Mouse (Mus musculus): Measurements from ENCODE around the gene Mmp11. TPM values are rescaled to one million over a fixed set of nuclear protein-coding genes. Genes with fewer than 3 reads are reported as not detected.

Gene Mmp11
- polyA plus RNA-seq, 2 experiments, result 1.1 to 1.5 TPM

DNA sequence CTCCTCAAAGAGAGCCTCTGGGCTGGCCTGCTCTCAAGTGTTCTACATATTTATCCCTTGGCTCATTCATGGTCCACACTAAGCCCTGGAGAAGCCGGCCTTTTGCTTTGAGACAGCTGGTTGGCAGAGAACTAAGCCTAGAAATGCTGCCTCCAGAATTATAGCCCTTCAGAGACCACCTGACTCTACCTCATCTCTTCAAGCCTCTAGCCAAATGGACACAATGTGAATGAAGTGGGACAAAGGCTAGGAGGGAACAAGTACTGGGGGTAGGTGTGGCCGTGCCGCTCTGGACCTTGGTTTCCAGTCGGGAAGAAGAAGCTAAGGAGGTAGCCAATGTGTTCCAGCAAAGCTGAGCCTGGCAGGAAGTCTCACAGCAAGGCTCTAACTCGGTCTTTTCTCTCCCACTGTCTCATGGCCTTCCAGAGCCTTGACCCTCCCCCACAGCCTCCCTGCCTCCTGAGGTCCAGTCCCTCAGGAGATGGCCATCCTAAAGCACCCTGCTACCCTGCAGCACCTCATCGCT, 38.2 kb downstream of the Mmp11 start:
- Histone ChIP-seq H3K4me2 (ENCODE audit: low read depth) (no peak overlapping the region), H3K9me3 (ENCODE audit: control insufficient read depth, low read length) (no peaks in the 10 kb centered on the region), H3K27me3 (ENCODE audit: control insufficient read depth, insufficient read depth, low read length) (no peaks in the 10 kb centered on the region), H3K4me3 (ENCODE audit: insufficient read depth in 1 of 2, low read depth in 2 of 2, low read length in 2 of 2) (no peak overlapping the region), H3K4me1 (replicated peaks; ENCODE audit: control insufficient read depth in 2 of 2, insufficient read depth in 2 of 2, low read length in 1 of 2) (no peaks in the 10 kb centered on the region), H3K9ac (replicated peaks) (no peak overlapping the region), H3K27ac (no peak overlapping the region), H3K36me3 (replicated peaks; ENCODE audit: control insufficient read depth, insufficient read depth, low read depth) (peaks cover 36% of the 10 kb centered on the region)
- no peak for ATAC-seq (ENCODE audit: insufficient read depth)
- TF ChIP-seq EP300 (IDR thresholded peaks at IDR 0.05; ENCODE audit: low read depth), result no peak
- TF ChIP-seq CTCF (IDR thresholded peaks at IDR 0.05; ENCODE audit: low read depth), result no peak
- DNase-seq (ENCODE audit: low read depth in 3 of 3, low spot score in 3 of 3), result no peak
- 82% methylated on average over 6 of the region's 6 CpGs for WGBS (ENCODE audit: insufficient replicate concordance)

DNA sequence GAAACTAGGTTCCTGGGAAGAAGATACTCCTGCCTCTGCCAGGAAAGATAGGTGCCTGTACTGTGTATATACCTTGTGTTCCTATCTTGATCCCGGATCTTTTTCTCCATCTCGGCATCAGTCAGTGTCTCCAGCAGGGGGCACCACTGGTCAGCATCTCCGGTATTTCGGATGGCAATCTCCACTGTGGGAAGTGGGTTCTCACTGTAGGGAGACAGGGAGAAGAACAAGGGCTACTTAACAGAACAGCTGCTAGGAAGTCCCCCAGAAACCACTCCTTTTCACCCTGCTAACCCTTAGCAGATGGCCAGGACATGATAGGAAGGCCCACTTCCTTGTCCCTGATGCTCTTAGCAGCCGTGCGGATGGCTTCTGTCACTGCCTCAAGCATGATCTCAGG, 38.9 kb downstream of the Mmp11 start:
- 48% methylated on average over 6 of the region's 6 CpGs for WGBS (ENCODE audit: insufficient replicate concordance)
- Histone ChIP-seq H3K27me3 (ENCODE audit: control insufficient read depth, insufficient read depth, low read length) (no peaks in the 10 kb centered on the region), H3K4me2 (ENCODE audit: low read depth) (no peak overlapping the region), H3K4me3 (ENCODE audit: insufficient read depth in 1 of 2, low read depth in 2 of 2, low read length in 2 of 2) (no peak overlapping the region), H3K9me3 (ENCODE audit: control insufficient read depth, low read length) (no peaks in the 10 kb centered on the region), H3K27ac (no peak overlapping the region), H3K9ac (replicated peaks) (no peak overlapping the region), H3K36me3 (replicated peaks; ENCODE audit: control insufficient read depth, insufficient read depth, low read depth) (peaks cover 28% of the 10 kb centered on the region), H3K4me1 (replicated peaks; ENCODE audit: control insufficient read depth in 2 of 2, insufficient read depth in 2 of 2, low read length in 1 of 2) (peaks cover 0 to 3% of the 10 kb centered on the region in 2 experiments; a peak in 1 of 4 replicates)
- DNase-seq (ENCODE audit: low read depth in 3 of 3, low spot score in 3 of 3), result peak in 1 of 3 experiments; percentile 36
- ATAC-seq (ENCODE audit: insufficient read depth), result no peak
- peak; percentile 87 for TF ChIP-seq CTCF (IDR thresholded peaks at IDR 0.05; ENCODE audit: low read depth)
- no peak for TF ChIP-seq EP300 (IDR thresholded peaks at IDR 0.05; ENCODE audit: low read depth)

DNA sequence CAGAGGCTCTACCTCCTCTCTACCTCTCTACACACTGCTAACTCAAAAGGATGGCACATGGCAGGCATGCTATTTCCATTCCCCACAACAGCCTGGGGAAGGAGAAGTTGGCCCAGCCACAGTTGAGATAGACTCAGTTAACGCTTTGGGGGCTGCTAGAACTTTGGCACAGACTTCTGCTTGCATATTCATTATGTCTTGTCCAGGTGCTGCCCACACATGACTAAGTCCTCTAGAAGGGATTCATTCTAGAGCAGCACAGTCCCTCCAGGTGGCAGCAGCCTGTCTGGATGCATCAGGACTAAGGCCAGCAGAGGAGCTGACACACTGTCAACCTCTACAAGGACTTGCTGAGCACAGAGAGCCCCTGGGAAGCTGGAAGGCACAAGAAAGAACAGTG, 40.1 kb downstream of the Mmp11 start:
- TF ChIP-seq EP300 (IDR thresholded peaks at IDR 0.05; ENCODE audit: low read depth), result no peak
- TF ChIP-seq CTCF (IDR thresholded peaks at IDR 0.05; ENCODE audit: low read depth), result no peak
- H3K4me1 ChIP-seq (replicated peaks; ENCODE audit: control insufficient read depth in 2 of 2, insufficient read depth in 2 of 2, low read length in 1 of 2), result peaks cover 0 to 3% of the 10 kb centered on the region in 2 experiments; a peak in 1 of 4 replicates
- DNase-seq (ENCODE audit: low read depth in 3 of 3, low spot score in 3 of 3) (no peak), ATAC-seq (ENCODE audit: insufficient read depth) (no peak)
- no peaks in the 10 kb centered on the region for H3K27me3 ChIP-seq (ENCODE audit: control insufficient read depth, insufficient read depth, low read length)
- 90% methylated on average over 1 of the region's 1 CpGs for WGBS (ENCODE audit: insufficient replicate concordance)
- no peak overlapping the region for H3K4me2 ChIP-seq (ENCODE audit: low read depth)
- no peak overlapping the region for H3K9ac ChIP-seq (replicated peaks)
- no peak overlapping the region for H3K4me3 ChIP-seq (ENCODE audit: insufficient read depth in 1 of 2, low read depth in 2 of 2, low read length in 2 of 2)
- H3K9me3 ChIP-seq (ENCODE audit: control insufficient read depth, low read length), result no peaks in the 10 kb centered on the region
- peaks cover 22% of the 10 kb centered on the region for H3K36me3 ChIP-seq (replicated peaks; ENCODE audit: control insufficient read depth, insufficient read depth, low read depth)
- no peak overlapping the region for H3K27ac ChIP-seq

GRCm38 (mm10) chr10:75895730-75896129, 40.6 kb downstream of the Mmp11 start:
- no peak for TF ChIP-seq CTCF (IDR thresholded peaks at IDR 0.05; ENCODE audit: low read depth)
- no peak for TF ChIP-seq EP300 (IDR thresholded peaks at IDR 0.05; ENCODE audit: low read depth)
- ATAC-seq (ENCODE audit: insufficient read depth), result no peak
- Histone ChIP-seq H3K4me3 (ENCODE audit: insufficient read depth in 1 of 2, low read depth in 2 of 2, low read length in 2 of 2) (no peak overlapping the region), H3K36me3 (replicated peaks; ENCODE audit: control insufficient read depth, insufficient read depth, low read depth) (peaks cover 22% of the 10 kb centered on the region), H3K9ac (replicated peaks) (no peak overlapping the region), H3K4me1 (replicated peaks; ENCODE audit: control insufficient read depth in 2 of 2, insufficient read depth in 2 of 2, low read length in 1 of 2) (peaks cover 0 to 3% of the 10 kb centered on the region in 2 experiments; a peak in 1 of 4 replicates), H3K27ac (no peak overlapping the region), H3K9me3 (ENCODE audit: control insufficient read depth, low read length) (no peaks in the 10 kb centered on the region), H3K27me3 (ENCODE audit: control insufficient read depth, insufficient read depth, low read length) (no peaks in the 10 kb centered on the region), H3K4me2 (ENCODE audit: low read depth) (no peak overlapping the region)
- no peak for DNase-seq (ENCODE audit: low read depth in 3 of 3, low spot score in 3 of 3)
- 83% methylated on average over 5 of the region's 5 CpGs for WGBS (ENCODE audit: insufficient replicate concordance)

- Histone ChIP-seq H3K4me2 (ENCODE audit: low read depth) (no peak overlapping the region), H3K4me1 (replicated peaks; ENCODE audit: control insufficient read depth in 2 of 2, insufficient read depth in 2 of 2, low read length in 1 of 2) (peaks cover 0 to 3% of the 10 kb centered on the region in 2 experiments; a peak in 1 of 4 replicates), H3K27ac (no peak overlapping the region), H3K9me3 (ENCODE audit: control insufficient read depth, low read length) (no peaks in the 10 kb centered on the region), H3K36me3 (replicated peaks; ENCODE audit: control insufficient read depth, insufficient read depth, low read depth) (peaks cover 20% of the 10 kb centered on the region), H3K9ac (replicated peaks) (no peak overlapping the region), H3K27me3 (ENCODE audit: control insufficient read depth, insufficient read depth, low read length) (no peaks in the 10 kb centered on the region), H3K4me3 (ENCODE audit: insufficient read depth in 1 of 2, low read depth in 2 of 2, low read length in 2 of 2) (no peak overlapping the region)
- WGBS (ENCODE audit: insufficient replicate concordance), result 64% methylated on average over 6 of the region's 6 CpGs
- TF ChIP-seq CTCF (IDR thresholded peaks at IDR 0.05; ENCODE audit: low read depth) (no peak), EP300 (IDR thresholded peaks at IDR 0.05; ENCODE audit: low read depth) (no peak)
- no peak for DNase-seq (ENCODE audit: low read depth in 3 of 3, low spot score in 3 of 3)
- no peak for ATAC-seq (ENCODE audit: insufficient read depth)
Measured at GRCm38 (mm10) chr10:75894601-75895000, 41.7 kb downstream of the Mmp11 start.
